Mouse (Mus musculus): ENCODE measurements at regions not wholly inside any gene's neighbourhood (a gene's known extent, or its start where the extent isn't known, plus 50 kb on each side); places are given as distances from the start of the nearest gene placed in this dataset.

GRCm38 (mm10) chr2:179332872-179333489 is 109.2 kb upstream of the Cdh4 start:
- Histone ChIP-seq H3K9ac (ENCODE audit: insufficient read depth, low read depth) (no peak overlapping the region), H3K4me2 (ENCODE audit: insufficient read depth, low read depth, poor library complexity, severe bottlenecking) (no peak overlapping the region), H3K36me3 (replicated peaks in 1 of 2; ENCODE audit: control insufficient read depth in 1 of 2, insufficient read depth in 1 of 2, low read length in 1 of 2) (no peaks in the 10 kb centered on the region), H3K9me3 (replicated peaks; ENCODE audit: low read length) (peaks cover 86% of the 10 kb centered on the region), H3K4me1 (ENCODE audit: control insufficient read depth in 1 of 2, insufficient read depth in 2 of 2) (no peaks in the 10 kb centered on the region), H3K27me3 (replicated peaks) (no peaks in the 10 kb centered on the region), H3K79me2 (replicated peaks; ENCODE audit: control insufficient read depth, extremely low read depth, insufficient read depth, poor library complexity, severe bottlenecking) (no peaks in the 10 kb centered on the region), H3K4me3 (replicated peaks in 1 of 3; ENCODE audit: low read depth in 2 of 3, low read length in 2 of 3, poor library complexity in 1 of 3) (no peak overlapping the region), H3K27ac (ENCODE audit: insufficient read depth, low read depth) (no peak overlapping the region)
- dilution Hi-C loops (cut with MboI; ENCODE audit: extremely low pct_ligation_motif_present, extremely low pct_unique_long_range_greater_than_20kb, low sequenced_read_pairs) (no loop called here), in situ Hi-C loops (cut with MboI; ENCODE audit: low pct_ligation_motif_present, low pct_unique_long_range_greater_than_20kb, low sequenced_read_pairs) (no loop called here)
- DNase-seq (ENCODE audit: extremely low read depth), result no peak
- no peak for TF ChIP-seq TBP (conservative IDR thresholded peaks at IDR 0.05; ENCODE audit: low read depth, low read length)
- no peak for TF ChIP-seq GABPA (IDR thresholded peaks at IDR 0.05; ENCODE audit: insufficient replicate concordance, low read depth, low read length)
- TF ChIP-seq RCOR1 (conservative IDR thresholded peaks at IDR 0.05; ENCODE audit: low read depth, low read length), result no peak
- TF ChIP-seq POLR2AphosphoS2 (IDR thresholded peaks at IDR 0.05; ENCODE audit: low read depth, low read length), result no peak
- no peak for TF ChIP-seq ELF1 (IDR thresholded peaks at IDR 0.05; ENCODE audit: low read depth, low read length)
- no peak for TF ChIP-seq ZC3H11A (IDR thresholded peaks at IDR 0.05; ENCODE audit: low read depth, low read length)
- TF ChIP-seq USF2 (conservative IDR thresholded peaks at IDR 0.05; ENCODE audit: low read depth, low read length), result no peak
- TF ChIP-seq MEF2A (IDR thresholded peaks at IDR 0.05; ENCODE audit: borderline replicate concordance, low read depth, low read length), result no peak
- no peak for TF ChIP-seq MXI1 (IDR thresholded peaks at IDR 0.05; ENCODE audit: low read depth, low read length)
- no peak for TF ChIP-seq ETS1 (conservative IDR thresholded peaks at IDR 0.05; ENCODE audit: low read depth, low read length)
- no peak for TF ChIP-seq PAX5 (IDR thresholded peaks at IDR 0.05; ENCODE audit: low read length)
- no peak for TF ChIP-seq JUND (conservative IDR thresholded peaks at IDR 0.05; ENCODE audit: low read depth, low read length)
- no peak for TF ChIP-seq RAD21 (IDR thresholded peaks at IDR 0.05; ENCODE audit: low read depth, low read length)
- TF ChIP-seq JUN (IDR thresholded peaks at IDR 0.05; ENCODE audit: insufficient read depth, low read depth, low read length), result no peak

GRCm38 (mm10) chr2:179333587-179333986 is 108.6 kb upstream of the Cdh4 start:
- Histone ChIP-seq H3K4me3 (replicated peaks in 1 of 3; ENCODE audit: low read depth in 2 of 3, low read length in 2 of 3, poor library complexity in 1 of 3) (no peak overlapping the region), H3K79me2 (replicated peaks; ENCODE audit: control insufficient read depth, extremely low read depth, insufficient read depth, poor library complexity, severe bottlenecking) (no peaks in the 10 kb centered on the region), H3K9ac (ENCODE audit: insufficient read depth, low read depth) (no peak overlapping the region), H3K4me2 (ENCODE audit: insufficient read depth, low read depth, poor library complexity, severe bottlenecking) (no peak overlapping the region), H3K27ac (ENCODE audit: insufficient read depth, low read depth) (no peak overlapping the region), H3K4me1 (ENCODE audit: control insufficient read depth in 1 of 2, insufficient read depth in 2 of 2) (no peaks in the 10 kb centered on the region), H3K9me3 (replicated peaks; ENCODE audit: low read length) (peaks cover 86% of the 10 kb centered on the region), H3K36me3 (replicated peaks in 1 of 2; ENCODE audit: control insufficient read depth in 1 of 2, insufficient read depth in 1 of 2, low read length in 1 of 2) (no peaks in the 10 kb centered on the region), H3K27me3 (replicated peaks) (no peaks in the 10 kb centered on the region)
- DNase-seq (ENCODE audit: extremely low read depth), result no peak
- dilution Hi-C loops (cut with MboI; ENCODE audit: extremely low pct_ligation_motif_present, extremely low pct_unique_long_range_greater_than_20kb, low sequenced_read_pairs), result no loop called here
- in situ Hi-C loops (cut with MboI; ENCODE audit: low pct_ligation_motif_present, low pct_unique_long_range_greater_than_20kb, low sequenced_read_pairs), result no loop called here
- TF ChIP-seq USF1 (IDR thresholded peaks at IDR 0.05; ENCODE audit: low read depth, low read length), result no peak
- TF ChIP-seq MAZ (IDR thresholded peaks at IDR 0.05; ENCODE audit: low read depth, low read length), result no peak
- no peak for TF ChIP-seq ZMIZ1 (IDR thresholded peaks at IDR 0.05; ENCODE audit: low read depth, low read length)
- TF ChIP-seq MXI1 (IDR thresholded peaks at IDR 0.05; ENCODE audit: low read depth, low read length), result no peak
- no peak for TF ChIP-seq CHD2 (IDR thresholded peaks at IDR 0.05; ENCODE audit: low read length)
- TF ChIP-seq CTCF (conservative IDR thresholded peaks at IDR 0.05 in 1 of 2, IDR thresholded peaks at IDR 0.05 in 1 of 2; ENCODE audit: low read depth in 2 of 2, low read length in 2 of 2), result no peak
